Mouse (Mus musculus) heart, embryonic 14.5 days (tissue): ENCODE measurements around the gene Capn1. TPM values are rescaled to one million over a fixed set of nuclear protein-coding genes. Genes with fewer than 3 reads are reported as not detected.

Experiments used
- ATAC-seq: fragments of 200-750 bp; cut with Nextera tagmentation; 2 replicates; pipeline ENCODE4 v1.8.0; 2017; ENCODE audit warnings: low read depth, moderate TSS enrichment; ENCODE audit not compliant: insufficient number of reproducible peaks, insufficient read depth, low FRiP score
- H3K27ac ChIP-seq, 2 experiments: fragments of 200-500 bp in 1 of 2; fragments of 300-500 bp in 1 of 2; sonication (generic) in 1 of 2; replicated peaks in 1 of 2; 2 replicates each; pipeline ENCODE4 v1.5.1; 2012 to 2014; ENCODE audit warnings: low read depth in 2 of 2, low read length in 2 of 2, control low read depth in 1 of 2, mild to moderate bottlenecking in 1 of 2, mixed read lengths in 1 of 2; ENCODE audit not compliant: control insufficient read depth in 1 of 2, insufficient read depth in 1 of 2
- H3K27me3 ChIP-seq: fragments of 300-500 bp; sonication (generic); 2 replicates; pipeline ENCODE4 v1.6.1; 2014; ENCODE audit warnings: mild to moderate bottlenecking, low read length, control low read depth; ENCODE audit not compliant: control insufficient read depth, insufficient read depth
- H3K36me3 ChIP-seq: fragments of 300-500 bp; sonication (generic); 2 replicates; pipeline ENCODE4 v1.6.1; 2014; ENCODE audit warnings: mild to moderate bottlenecking, control low read depth, low read length, mixed read lengths; ENCODE audit not compliant: control insufficient read depth, insufficient read depth
- H3K4me1 ChIP-seq, 2 experiments: fragments of 200-500 bp in 1 of 2; fragments of 300-500 bp in 1 of 2; sonication (generic) in 1 of 2; 2 replicates each; pipeline ENCODE4 v1.6.1; 2012 to 2014; ENCODE audit warnings: low read length in 2 of 2, control low read depth in 1 of 2, mixed read lengths in 1 of 2; ENCODE audit not compliant: control insufficient read depth in 2 of 2, insufficient read depth in 2 of 2
- H3K4me2 ChIP-seq: fragments of 300-500 bp; sonication (generic); 2 replicates; pipeline ENCODE4 v1.6.1; 2014; ENCODE audit warnings: mild to moderate bottlenecking, low read length
- H3K4me3 ChIP-seq, 2 experiments: fragments of 200-500 bp in 1 of 2; fragments of 300-500 bp in 1 of 2; sonication (generic) in 1 of 2; 2 replicates each; pipeline ENCODE4 v1.5.1; 2012 to 2014; ENCODE audit warnings: low read length in 2 of 2, mild to moderate bottlenecking in 2 of 2, control low read depth in 1 of 2, low read depth in 1 of 2, moderate library complexity in 1 of 2; ENCODE audit not compliant: control insufficient read depth in 1 of 2, insufficient read depth in 1 of 2
- H3K9ac ChIP-seq: fragments of 300-500 bp; sonication (generic); 2 replicates; pipeline ENCODE4 v1.6.1; 2014; ENCODE audit warnings: mild to moderate bottlenecking, low read length
- H3K9me3 ChIP-seq: fragments of 300-500 bp; sonication (generic); 2 replicates; pipeline ENCODE4 v1.6.1; 2016; ENCODE audit warnings: low read length, control low read depth; ENCODE audit not compliant: control insufficient read depth
- WGBS: fragments of 180-500 bp; shearing (Covaris S2); extraction: QIAGEN DNeasy Blood & Tissue Kit; methylation state at CpG from one replicate; pipeline ENCODE4 v1.1.7; 2014; 5-methylcytosine and 5-hydroxymethylcytosine counted together
- polyA plus RNA-seq: library from polyadenylated mRNA; unstranded; fragments of >200 nt; fragmentation: Nextera tagmentation; extraction: Ambion mirVana; gene quantifications from 2 replicates; pipeline ENCODE4 v1.2.1, GENCODE M21; 2014

The Capn1 gene
- polyA plus RNA-seq, 1 experiment from 2014 or later = 7.3 TPM

GRCm38 (mm10) chr19:5967664-5968063 lies 48.0 kb downstream of the Capn1 start:
- H3K9ac ChIP-seq = no peak overlapping the region
- 72% methylated on average over 10 of the region's 10 CpGs for WGBS
- peaks cover 4 to 15% of the 10 kb centered on the region in 2 experiments; a peak in 3 of 4 replicates for H3K4me1 ChIP-seq
- H3K36me3 ChIP-seq = no peaks in the 10 kb centered on the region
- H3K27ac ChIP-seq = no peak overlapping the region
- ATAC-seq = no peak
- H3K27me3 ChIP-seq = no peaks in the 10 kb centered on the region
- H3K4me2 ChIP-seq = no peak overlapping the region
- H3K9me3 ChIP-seq = no peaks in the 10 kb centered on the region
- H3K4me3 ChIP-seq = no peak overlapping the region

- no peak for ATAC-seq
- Histone ChIP-seq H3K9ac (no peak overlapping the region), H3K4me1 (peaks cover 4 to 19% of the 10 kb centered on the region in 2 experiments; a peak in 3 of 4 replicates), H3K4me3 (no peak overlapping the region), H3K9me3 (no peaks in the 10 kb centered on the region), H3K27ac (no peak overlapping the region), H3K36me3 (no peaks in the 10 kb centered on the region), H3K4me2 (no peak overlapping the region), H3K27me3 (no peaks in the 10 kb centered on the region)
- WGBS = 42% methylated on average over 6 of the region's 6 CpGs
These were observed 48.9 kb downstream of the Capn1 start for GRCm38 (mm10) chr19:5966786-5967185.

- H3K4me3 ChIP-seq = no peak overlapping the region
- no peak overlapping the region for H3K4me2 ChIP-seq
- H3K9me3 ChIP-seq = no peaks in the 10 kb centered on the region
- H3K9ac ChIP-seq = no peak overlapping the region
- peaks cover 9% of the 10 kb centered on the region; the same call in 1 of the 2 replicates for H3K36me3 ChIP-seq
- WGBS = 83% methylated on average over 2 of the region's 2 CpGs
- H3K27me3 ChIP-seq = no peaks in the 10 kb centered on the region
- H3K27ac ChIP-seq = no peak overlapping the region
- no peak for ATAC-seq
- peaks cover 4 to 19% of the 10 kb centered on the region in 2 experiments; a peak in 3 of 4 replicates for H3K4me1 ChIP-seq
These were observed 49.8 kb downstream of the Capn1 start for GRCm38 (mm10) chr19:5965910-5966309.

GRCm38 (mm10) chr19:5965280-5965679 lies 50.4 kb downstream of the Capn1 start:
- Histone ChIP-seq H3K4me3 (no peak overlapping the region), H3K27ac (no peak overlapping the region)
- ATAC-seq = no peak

GRCm38 (mm10) chr19:5964804-5965203 lies 50.9 kb downstream of the Capn1 start:
- Histone ChIP-seq H3K27me3 (no peaks in the 10 kb centered on the region), H3K9ac (peak overlapping the region; percentile 79), H3K27ac (no peak overlapping the region), H3K4me2 (peak overlapping the region; percentile 74), H3K4me1 (peaks cover 4 to 19% of the 10 kb centered on the region in 2 experiments; a peak in 3 of 4 replicates), H3K9me3 (no peaks in the 10 kb centered on the region), H3K4me3 (peak overlapping the region in 1 of 2 experiments; percentile 61; a peak in 1 of 4 replicates), H3K36me3 (peaks cover 17% of the 10 kb centered on the region; the same call in 1 of the 2 replicates)
- ATAC-seq = no peak
- 82% methylated on average over 2 of the region's 2 CpGs for WGBS

More at GRCm38 (mm10) chr19:5965280-5965679, 50.4 kb downstream of the Capn1 start:
- H3K27me3 ChIP-seq = no peaks in the 10 kb centered on the region
- no peak overlapping the region for H3K9ac ChIP-seq
- 7% methylated on average over 4 of the region's 4 CpGs for WGBS
- peaks cover 15% of the 10 kb centered on the region; the same call in 1 of the 2 replicates for H3K36me3 ChIP-seq
- no peak overlapping the region for H3K4me2 ChIP-seq
- H3K4me1 ChIP-seq = peaks cover 4 to 19% of the 10 kb centered on the region in 2 experiments; a peak in 3 of 4 replicates
- H3K9me3 ChIP-seq = no peaks in the 10 kb centered on the region

GRCm38 (mm10) chr19:5963883-5964562 lies 51.7 kb downstream of the Capn1 start, which contains the start of gene Pola2:
Gene Pola2 (minus strand): TSS chr19:5964202.
- peak within 1 kb of the TSS; percentile 49 to 62 for H3K27ac ChIP-seq
- H3K4me3 ChIP-seq = peak within 1 kb of the TSS; percentile 61 to 77
- H3K9ac ChIP-seq = peak within 1 kb of the TSS; percentile 79
- no peaks in the 10 kb centered on the region for H3K27me3 ChIP-seq
- ATAC-seq = peak; percentile 84
- under 1% methylated on average over 50 of the region's 50 CpGs for WGBS
- H3K4me1 ChIP-seq = peaks cover 4 to 19% of the 10 kb centered on the region in 2 experiments; a peak in 3 of 4 replicates
- H3K9me3 ChIP-seq = no peaks in the 10 kb centered on the region
- H3K36me3 ChIP-seq = peaks cover 25% of the 10 kb centered on the region
- H3K4me2 ChIP-seq = peak within 1 kb of the TSS; percentile 74

GRCm38 (mm10) chr19:5962651-5963050 lies 53.0 kb downstream of the Capn1 start:
- peak overlapping the region; percentile 74 for H3K4me2 ChIP-seq
- no peaks in the 10 kb centered on the region for H3K9me3 ChIP-seq
- 0 out of 2 replicates have a peak overlapping the region, but pooled peaks have one; percentile 79 for H3K9ac ChIP-seq
- H3K36me3 ChIP-seq = peaks cover 38% of the 10 kb centered on the region
- no peak overlapping the region for H3K27ac ChIP-seq
- H3K4me1 ChIP-seq = peaks cover 4 to 19% of the 10 kb centered on the region in 2 experiments; a peak in 3 of 4 replicates
- WGBS = 19% methylated on average over 1 of the region's 1 CpGs
- ATAC-seq = no peak
- H3K27me3 ChIP-seq = no peaks in the 10 kb centered on the region
- H3K4me3 ChIP-seq = peak overlapping the region in 1 of 2 experiments; percentile 61; a peak in 1 of 4 replicates
